Mouse (Mus musculus) limb, embryonic 12.5 days (tissue): ENCODE measurements around the gene Rnf222. TPM values are rescaled to one million over a fixed set of nuclear protein-coding genes. Genes with fewer than 3 reads are reported as not detected.

ENCODE experiments used
- ATAC-seq: fragments of 200-750 bp; cut with Nextera tagmentation; 2 replicates; pipeline ENCODE4 v1.8.0; 2017; ENCODE audit warnings: low read depth, moderate TSS enrichment; ENCODE audit not compliant: insufficient number of reproducible peaks, insufficient read depth, low FRiP score, low TSS enrichment
- H3K27ac ChIP-seq: fragments of 300-500 bp; sonication (generic); 2 replicates; pipeline ENCODE4 v1.5.1; 2016; ENCODE audit warnings: mild to moderate bottlenecking, moderate library complexity
- H3K27me3 ChIP-seq: fragments of 300-500 bp; sonication (generic); 2 replicates; pipeline ENCODE4 v1.6.1; 2016; ENCODE audit warnings: mild to moderate bottlenecking, moderate library complexity
- H3K36me3 ChIP-seq: fragments of 300-500 bp; sonication (generic); 2 replicates; pipeline ENCODE4 v1.6.1; 2016; ENCODE audit warnings: mild to moderate bottlenecking, moderate library complexity
- H3K4me1 ChIP-seq: fragments of 300-500 bp; sonication (generic); replicated peaks from 2 replicates; pipeline ENCODE4 v1.6.1; 2016
- H3K4me2 ChIP-seq: fragments of 300-500 bp; sonication (generic); 2 replicates; pipeline ENCODE4 v1.6.1; 2016; ENCODE audit warnings: mild to moderate bottlenecking, moderate library complexity
- H3K4me3 ChIP-seq: fragments of 300-500 bp; sonication (generic); replicated peaks from 2 replicates; pipeline ENCODE4 v1.5.1; 2016; ENCODE audit warnings: mild to moderate bottlenecking
- H3K9ac ChIP-seq: fragments of 300-500 bp; sonication (generic); replicated peaks from 2 replicates; pipeline ENCODE4 v1.6.1; 2016; ENCODE audit warnings: mild to moderate bottlenecking, moderate library complexity
- H3K9me3 ChIP-seq: fragments of 300-500 bp; sonication (generic); 2 replicates; pipeline ENCODE4 v1.6.1; 2016; ENCODE audit warnings: mild to moderate bottlenecking, moderate library complexity
- WGBS: fragments of 180-500 bp; shearing (Covaris S2); methylation state at CpG from one replicate; pipeline ENCODE4 v1.1.7; 2016; 5-methylcytosine and 5-hydroxymethylcytosine counted together
- polyA plus RNA-seq: library from polyadenylated mRNA; unstranded; fragments of >200 nt; fragmentation: Nextera tagmentation; extraction: Ambion mirVana; gene quantifications from 2 replicates; pipeline ENCODE4 v1.2.1, GENCODE M21; 2016

Gene Rnf222
- polyA plus RNA-seq, result 0.05 TPM in 1 of 2 replicates, not detected in the other

GRCm38 (mm10) chr11:68888253-68888652, at the start of gene Rnf222:
Rnf222 (plus strand) TSS chr11:68888553.
- 35% methylated on average over 6 of the region's 6 CpGs for WGBS
- Histone ChIP-seq H3K9ac (no peak within 1 kb of the TSS), H3K4me3 (no peak within 1 kb of the TSS), H3K9me3 (no peaks in the 10 kb centered on the region), H3K4me2 (no peak within 1 kb of the TSS), H3K27ac (no peak within 1 kb of the TSS), H3K27me3 (peaks cover 12% of the 10 kb centered on the region; the same call in 1 of the 2 replicates), H3K36me3 (no peaks in the 10 kb centered on the region), H3K4me1 (no peaks in the 10 kb centered on the region)
- ATAC-seq, result no peak

- H3K9ac ChIP-seq, result no peak overlapping the region
- H3K36me3 ChIP-seq, result peaks cover 76% of the 10 kb centered on the region
- WGBS, result 99% methylated on average over 5 of the region's 5 CpGs
- H3K27ac ChIP-seq, result no peak overlapping the region
- H3K4me3 ChIP-seq, result no peak overlapping the region
- H3K4me2 ChIP-seq, result no peak overlapping the region
- no peaks in the 10 kb centered on the region for H3K9me3 ChIP-seq
- no peaks in the 10 kb centered on the region for H3K27me3 ChIP-seq
- ATAC-seq, result no peak
- no peaks in the 10 kb centered on the region for H3K4me1 ChIP-seq
Measured at GRCm38 (mm10) chr11:68839606-68840005, 48.7 kb upstream of the Rnf222 start.

- H3K4me1 ChIP-seq, result peaks cover 23% of the 10 kb centered on the region
- ATAC-seq, result no peak
- H3K9ac ChIP-seq, result peak overlapping the region; percentile 28; the same call in 1 of the 2 replicates
- peak overlapping the region; percentile 2; the same call in 1 of the 2 replicates for H3K4me2 ChIP-seq
- no peak overlapping the region for H3K27ac ChIP-seq
- WGBS, result 86% methylated on average over 7 of the region's 7 CpGs
- H3K9me3 ChIP-seq, result no peaks in the 10 kb centered on the region
- no peaks in the 10 kb centered on the region for H3K27me3 ChIP-seq
- H3K36me3 ChIP-seq, result no peaks in the 10 kb centered on the region
- 0 out of 2 replicates have a peak overlapping the region, but pooled peaks have one; percentile 4 for H3K4me3 ChIP-seq
Measured at GRCm38 (mm10) chr11:68850862-68851261, 37.5 kb upstream of the Rnf222 start.

GRCm38 (mm10) chr11:68851644-68852485, 36.5 kb upstream of the Rnf222 start:
- peak overlapping the region; percentile 91 for H3K4me3 ChIP-seq
- H3K27me3 ChIP-seq, result 0 out of 2 replicates have a peak, but pooled peaks cover 4% of the 10 kb centered on the region
- H3K27ac ChIP-seq, result peak overlapping the region; percentile 97
- WGBS, result 5% methylated on average over 13 of the region's 13 CpGs
- peaks cover 23% of the 10 kb centered on the region for H3K4me1 ChIP-seq
- ATAC-seq, result no peak
- H3K36me3 ChIP-seq, result no peaks in the 10 kb centered on the region
- peak overlapping the region; percentile 92 for H3K9ac ChIP-seq
- no peaks in the 10 kb centered on the region for H3K9me3 ChIP-seq
- peak overlapping the region; percentile 65 for H3K4me2 ChIP-seq

GRCm38 (mm10) chr11:68852486-68852901, 35.9 kb upstream of the Rnf222 start:
- under 1% methylated on average over 35 of the region's 36 CpGs for WGBS
- Histone ChIP-seq H3K4me2 (peak overlapping the region; percentile 65), H3K9me3 (no peaks in the 10 kb centered on the region), H3K4me3 (peak overlapping the region; percentile 91), H3K4me1 (peaks cover 23% of the 10 kb centered on the region), H3K36me3 (no peaks in the 10 kb centered on the region), H3K27me3 (0 out of 2 replicates have a peak, but pooled peaks cover 4% of the 10 kb centered on the region), H3K27ac (peak overlapping the region; percentile 97), H3K9ac (peak overlapping the region; percentile 92)
- ATAC-seq, result peak; percentile 70; the same call in 1 of the 2 replicates

- Histone ChIP-seq H3K4me2 (peak overlapping the region; percentile 65), H3K27me3 (0 out of 2 replicates have a peak, but pooled peaks cover 4% of the 10 kb centered on the region), H3K36me3 (no peaks in the 10 kb centered on the region), H3K27ac (peak overlapping the region; percentile 97), H3K4me1 (peaks cover 23% of the 10 kb centered on the region), H3K9me3 (no peaks in the 10 kb centered on the region), H3K4me3 (peak overlapping the region; percentile 91), H3K9ac (peak overlapping the region; percentile 92)
- WGBS, result under 1% methylated on average over 42 of the region's 42 CpGs
- peak; percentile 99 for ATAC-seq
Measured at GRCm38 (mm10) chr11:68852932-68853409, 35.4 kb upstream of the Rnf222 start.

- Histone ChIP-seq H3K9ac (peak overlapping the region; percentile 48), H3K4me1 (peaks cover 23% of the 10 kb centered on the region), H3K36me3 (no peaks in the 10 kb centered on the region), H3K27ac (peak overlapping the region; percentile 41), H3K9me3 (no peaks in the 10 kb centered on the region), H3K4me2 (peak overlapping the region; percentile 65), H3K27me3 (0 out of 2 replicates have a peak, but pooled peaks cover 6% of the 10 kb centered on the region), H3K4me3 (peak overlapping the region; percentile 91)
- WGBS, result 38% methylated on average over 14 of the region's 14 CpGs
- ATAC-seq, result no peak
Measured at GRCm38 (mm10) chr11:68853611-68854401, 34.5 kb upstream of the Rnf222 start.

- 94% methylated on average over 3 of the region's 3 CpGs for WGBS
- Histone ChIP-seq H3K9ac (no peak overlapping the region), H3K27ac (no peak overlapping the region), H3K4me1 (peaks cover 23% of the 10 kb centered on the region), H3K9me3 (no peaks in the 10 kb centered on the region), H3K4me2 (0 out of 2 replicates have a peak overlapping the region, but pooled peaks have one; percentile 65), H3K27me3 (0 out of 2 replicates have a peak, but pooled peaks cover 9% of the 10 kb centered on the region), H3K4me3 (no peak overlapping the region), H3K36me3 (no peaks in the 10 kb centered on the region)
- ATAC-seq, result no peak
Measured at GRCm38 (mm10) chr11:68854621-68855020, 33.7 kb upstream of the Rnf222 start.

GRCm38 (mm10) chr11:68857329-68857728, 31.0 kb upstream of the Rnf222 start:
- no peaks in the 10 kb centered on the region for H3K9me3 ChIP-seq
- ATAC-seq, result no peak
- no peaks in the 10 kb centered on the region for H3K36me3 ChIP-seq
- no peak overlapping the region for H3K4me3 ChIP-seq
- H3K4me1 ChIP-seq, result peaks cover 8% of the 10 kb centered on the region
- no peak overlapping the region for H3K9ac ChIP-seq
- WGBS, result 81% methylated on average over 3 of the region's 3 CpGs
- 0 out of 2 replicates have a peak, but pooled peaks cover 9% of the 10 kb centered on the region for H3K27me3 ChIP-seq
- H3K27ac ChIP-seq, result no peak overlapping the region
- no peak overlapping the region for H3K4me2 ChIP-seq

GRCm38 (mm10) chr11:68859943-68860593, 28.3 kb upstream of the Rnf222 start:
- Histone ChIP-seq H3K27ac (no peak overlapping the region), H3K4me2 (no peak overlapping the region), H3K36me3 (no peaks in the 10 kb centered on the region), H3K27me3 (0 out of 2 replicates have a peak, but pooled peaks cover 9% of the 10 kb centered on the region), H3K4me3 (no peak overlapping the region), H3K4me1 (no peaks in the 10 kb centered on the region), H3K9me3 (no peaks in the 10 kb centered on the region), H3K9ac (no peak overlapping the region)
- 78% methylated on average over 8 of the region's 8 CpGs for WGBS
- ATAC-seq, result no peak
